Mouse (Mus musculus) cerebellum, adult 2 months (tissue): ENCODE measurements around the gene Cacna2d3.

Experiments
- CTCF ChIP-seq: fragments of 200-500 bp; IDR thresholded peaks from 2 replicates; pipeline ENCODE4 v1.5.1; 2011; ENCODE audit warnings: low read depth, mild to moderate bottlenecking, control low read depth, low read length, moderate library complexity, borderline replicate concordance; ENCODE audit not compliant: insufficient read depth
- POLR2A ChIP-seq: fragments of 200-500 bp; IDR thresholded peaks from 2 replicates; pipeline ENCODE4 v1.6.1; 2011; ENCODE audit warnings: low read length, control low read depth, borderline replicate concordance; ENCODE audit not compliant: insufficient read depth

GRCm38 (mm10) chr14:29179397-29179888 is 542.2 kb downstream of the Cacna2d3 start:
- no peak for TF ChIP-seq POLR2A
- no peak for TF ChIP-seq CTCF
